Mouse (Mus musculus): ENCODE results near the gene Cela1.
A peak's percentile ranks its signal among the peaks of the same experiment; 100 is the strongest.

Gene Cela1

GRCm38 (mm10) chr15:100633341-100633740, 54.4 kb downstream of the Cela1 start:
- DNase-seq: peak; percentile 28 to 35

GRCm38 (mm10) chr15:100632323-100632722, 55.4 kb downstream of the Cela1 start:
- no peak for DNase-seq

- DNase-seq: no peak
Measured at GRCm38 (mm10) chr15:100631454-100632170, 56.1 kb downstream of the Cela1 start.

- no peak for DNase-seq
Measured at GRCm38 (mm10) chr15:100630126-100630525, 57.6 kb downstream of the Cela1 start.

GRCm38 (mm10) chr15:100628797-100629196, 58.9 kb downstream of the Cela1 start:
- no peak for DNase-seq

- no peak for DNase-seq
Measured at GRCm38 (mm10) chr15:100627774-100628370, 59.8 kb downstream of the Cela1 start.

GRCm38 (mm10) chr15:100627287-100627686, 60.4 kb downstream of the Cela1 start:
- DNase-seq: peak in 1 of 2 experiments; percentile 52

GRCm38 (mm10) chr15:100624435-100624834, 63.3 kb downstream of the Cela1 start:
- DNase-seq: no peak

Measured in B cell, adult 2 months (primary cell).